Mouse (Mus musculus) midbrain, embryonic 14.5 days (tissue): ENCODE data around the gene Mrpl2. TPM values are rescaled to one million over a fixed set of nuclear protein-coding genes. Genes with fewer than 3 reads are reported as not detected.

Experiments
- ATAC-seq: fragments of 200-750 bp; cut with Nextera tagmentation; 2 replicates; pipeline ENCODE4 v1.8.0; 2017; ENCODE audit warnings: moderate number of reproducible peaks, moderate library complexity; ENCODE audit not compliant: low FRiP score, low TSS enrichment
- DNase-seq: peaks from one replicate; pipeline ENCODE4 v3.0.0-alpha.2; 2015
- H3K27ac ChIP-seq: fragments of 300-500 bp; sonication (generic); replicated peaks from 2 replicates; pipeline ENCODE4 v1.5.1; 2014; ENCODE audit warnings: mild to moderate bottlenecking, low read depth, low read length, moderate library complexity
- H3K27me3 ChIP-seq: fragments of 300-500 bp; sonication (generic); 2 replicates; pipeline ENCODE4 v1.6.1; 2014; ENCODE audit warnings: low read length, control low read depth, mixed read lengths; ENCODE audit not compliant: control insufficient read depth, insufficient read depth
- H3K36me3 ChIP-seq: fragments of 300-500 bp; sonication (generic); 2 replicates; pipeline ENCODE4 v1.6.1; 2014; ENCODE audit warnings: low read length, control low read depth; ENCODE audit not compliant: control insufficient read depth, insufficient read depth
- H3K4me1 ChIP-seq: fragments of 300-500 bp; sonication (generic); 2 replicates; pipeline ENCODE4 v1.6.1; 2014; ENCODE audit warnings: mild to moderate bottlenecking, antibody characterized with exemption, low read length, control low read depth; ENCODE audit not compliant: control insufficient read depth, insufficient read depth
- H3K4me2 ChIP-seq: fragments of 300-500 bp; sonication (generic); 2 replicates; pipeline ENCODE4 v1.6.1; 2014; ENCODE audit warnings: mild to moderate bottlenecking, low read length, moderate library complexity
- H3K4me3 ChIP-seq: fragments of 300-500 bp; sonication (generic); replicated peaks from 2 replicates; pipeline ENCODE4 v1.5.1; 2014; ENCODE audit warnings: low read depth, low read length
- H3K9ac ChIP-seq: fragments of 300-500 bp; sonication (generic); replicated peaks from 2 replicates; pipeline ENCODE4 v1.6.1; 2014; ENCODE audit warnings: mild to moderate bottlenecking, low read length, moderate library complexity
- H3K9me3 ChIP-seq: fragments of 300-500 bp; sonication (generic); 2 replicates; pipeline ENCODE4 v1.6.1; 2016; ENCODE audit warnings: low read length, control low read depth, mixed read lengths; ENCODE audit not compliant: control insufficient read depth
- WGBS: fragments of 180-500 bp; shearing (Covaris S2); extraction: QIAGEN DNeasy Blood & Tissue Kit; methylation state at CpG from one replicate; pipeline ENCODE4 v1.1.7; 2014; 5-methylcytosine and 5-hydroxymethylcytosine counted together
- polyA plus RNA-seq: library from polyadenylated mRNA; unstranded; fragments of >200 nt; fragmentation: Nextera tagmentation; extraction: Ambion mirVana; gene quantifications from 2 replicates; pipeline ENCODE4 v1.2.1, GENCODE M21; 2014

Gene Mrpl2
- polyA plus RNA-seq, 1 experiment from 2014 or later: 73.2 TPM

- no peaks in the 10 kb centered on the region for H3K36me3 ChIP-seq
- ATAC-seq: no peak
- H3K4me3 ChIP-seq: no peak overlapping the region
- H3K4me1 ChIP-seq: peaks cover 41% of the 10 kb centered on the region
- H3K9ac ChIP-seq: peak overlapping the region; percentile 36; the same call in 1 of the 2 replicates
- peak; percentile 55 for DNase-seq
- H3K27ac ChIP-seq: peak overlapping the region; percentile 73
- H3K27me3 ChIP-seq: no peaks in the 10 kb centered on the region
- WGBS: 30% methylated on average over 16 of the region's 16 CpGs
- H3K9me3 ChIP-seq: no peaks in the 10 kb centered on the region
- peak overlapping the region; percentile 34 for H3K4me2 ChIP-seq
These were observed 26.2 kb upstream of the Mrpl2 start for GRCm38 (mm10) chr17:46619683-46620357.

- ATAC-seq: no peak
- Histone ChIP-seq H3K27ac (no peak overlapping the region), H3K9ac (no peak overlapping the region)
These were observed 24.7 kb upstream of the Mrpl2 start for GRCm38 (mm10) chr17:46621324-46621723.

GRCm38 (mm10) chr17:46622269-46622668, 23.8 kb upstream of the Mrpl2 start:
- H3K36me3 ChIP-seq: no peaks in the 10 kb centered on the region
- H3K4me3 ChIP-seq: no peak overlapping the region
- DNase-seq: no peak
- no peak overlapping the region for H3K4me2 ChIP-seq
- H3K27ac ChIP-seq: no peak overlapping the region
- H3K4me1 ChIP-seq: peaks cover 50% of the 10 kb centered on the region
- ATAC-seq: no peak
- WGBS: 88% methylated on average over 11 of the region's 11 CpGs
- no peak overlapping the region for H3K9ac ChIP-seq
- no peaks in the 10 kb centered on the region for H3K27me3 ChIP-seq
- no peaks in the 10 kb centered on the region for H3K9me3 ChIP-seq

More at GRCm38 (mm10) chr17:46621324-46621723, 24.7 kb upstream of the Mrpl2 start:
- peak; percentile 35 for DNase-seq
- Histone ChIP-seq H3K4me3 (no peak overlapping the region), H3K27me3 (no peaks in the 10 kb centered on the region), H3K36me3 (no peaks in the 10 kb centered on the region), H3K9me3 (no peaks in the 10 kb centered on the region), H3K4me1 (peaks cover 43% of the 10 kb centered on the region), H3K4me2 (no peak overlapping the region)
- 76% methylated on average over 15 of the region's 15 CpGs for WGBS

GRCm38 (mm10) chr17:46623819-46624557, 22.0 kb upstream of the Mrpl2 start:
- ATAC-seq (no peak), DNase-seq (no peak)
- Histone ChIP-seq H3K4me3 (no peak overlapping the region), H3K4me2 (no peak overlapping the region), H3K4me1 (peaks cover 44% of the 10 kb centered on the region), H3K36me3 (no peaks in the 10 kb centered on the region), H3K27ac (0 out of 2 replicates have a peak overlapping the region, but pooled peaks have one; percentile 28), H3K27me3 (no peaks in the 10 kb centered on the region), H3K9ac (peak overlapping the region; percentile 27), H3K9me3 (no peaks in the 10 kb centered on the region)
- 29% methylated on average over 10 of the region's 10 CpGs for WGBS

- Histone ChIP-seq H3K9me3 (no peaks in the 10 kb centered on the region), H3K27me3 (no peaks in the 10 kb centered on the region), H3K4me1 (peaks cover 38% of the 10 kb centered on the region), H3K27ac (no peak overlapping the region), H3K4me2 (no peak overlapping the region), H3K9ac (peak overlapping the region; percentile 14; the same call in 1 of the 2 replicates), H3K36me3 (no peaks in the 10 kb centered on the region), H3K4me3 (no peak overlapping the region)
- DNase-seq: no peak
- no peak for ATAC-seq
- 77% methylated on average over 12 of the region's 12 CpGs for WGBS
These were observed 21.4 kb upstream of the Mrpl2 start for GRCm38 (mm10) chr17:46624598-46624997.

GRCm38 (mm10) chr17:46627409-46627808, 18.6 kb upstream of the Mrpl2 start:
- Histone ChIP-seq H3K4me2 (peak overlapping the region; percentile 78), H3K9ac (peak overlapping the region; percentile 91), H3K9me3 (no peaks in the 10 kb centered on the region), H3K36me3 (peaks cover 20% of the 10 kb centered on the region), H3K4me1 (peaks cover 37% of the 10 kb centered on the region), H3K27ac (no peak overlapping the region), H3K27me3 (no peaks in the 10 kb centered on the region), H3K4me3 (peak overlapping the region; percentile 93)
- DNase-seq (no peak), ATAC-seq (no peak)
- whole genome bisulfite sequencing: 74% methylated on average over 6 of the region's 6 CpGs

GRCm38 (mm10) chr17:46628471-46628790, 17.6 kb upstream of the Mrpl2 start:
- H3K27me3 ChIP-seq: no peaks in the 10 kb centered on the region
- H3K27ac ChIP-seq: peak overlapping the region; percentile 89
- H3K9me3 ChIP-seq: no peaks in the 10 kb centered on the region
- peaks cover 37% of the 10 kb centered on the region for H3K4me1 ChIP-seq
- peak overlapping the region; percentile 93 for H3K4me3 ChIP-seq
- H3K36me3 ChIP-seq: peaks cover 30% of the 10 kb centered on the region
- peak overlapping the region; percentile 78 for H3K4me2 ChIP-seq
- H3K9ac ChIP-seq: peak overlapping the region; percentile 91
- no peak for ATAC-seq
- no peak for DNase-seq
- WGBS: 0% methylated on average over 13 of the region's 13 CpGs

GRCm38 (mm10) chr17:46628791-46629684, 17.0 kb upstream of the Mrpl2 start, which contains the start of gene Ptk7:
Gene Ptk7 (minus strand): TSS chr17:46629504.
- ATAC-seq (peak; percentile 86), DNase-seq (peak; percentile 95)
- Histone ChIP-seq H3K9ac (peak within 1 kb of the TSS; percentile 91), H3K9me3 (no peaks in the 10 kb centered on the region), H3K4me1 (peaks cover 33% of the 10 kb centered on the region), H3K27ac (peak within 1 kb of the TSS; percentile 89), H3K4me2 (peak within 1 kb of the TSS; percentile 78), H3K4me3 (peak within 1 kb of the TSS; percentile 93), H3K27me3 (no peaks in the 10 kb centered on the region), H3K36me3 (peaks cover 36% of the 10 kb centered on the region)
- WGBS: under 1% methylated on average over 87 of the region's 90 CpGs
